Comparison of ENCODE assay signal across 14 mouse cellular contexts in genomic region chr16:37495017-37495416, GRCm38 (mm10). TPM values are rescaled to one million over a fixed set of nuclear protein-coding genes. Genes with fewer than 3 reads are reported as not detected.
DNase-seq lines count a peak whose midpoint lies in the region; ATAC-seq lines count a peak whose summit lies in the region.
"Had no signal": no experiment of that assay in that cellular context is flagged by ENCODE, and none has a peak within 500 bp of the region (broad histone marks: within the 10 kb centered on the region; RNA-seq: fewer than 3 reads in every experiment).

No protein-coding gene starts in this region.

- intact Hi-C loops in left cerebral cortex, postnatal 25 days (cut with DNase I), result no loop called here
- intact Hi-C loops in heart, postnatal 10 days (cut with DNase I), result no loop called here

- peak; percentile 45; the same call in 1 of the 2 replicates for ATAC-seq in forebrain, embryonic 13.5 days
- no peak for ATAC-seq in forebrain, embryonic 16.5 days
- ATAC-seq in frontal cortex, adult (ENCODE audit: low TSS enrichment), result peak; percentile 89
- ATAC-seq: intestine, embryonic 15.5 days had no signal

- H3K27me3 ChIP-seq in forebrain, embryonic 13.5 days, result no peaks in the 10 kb centered on the region
- H3K27me3 ChIP-seq in forebrain, embryonic 16.5 days (replicated peaks; ENCODE audit: control insufficient read depth, insufficient read depth, low read length), result no peaks in the 10 kb centered on the region
- H3K27me3 ChIP-seq: intestine, embryonic 15.5 days; limb, embryonic 12.5 days had no signal

- no peak overlapping the region for H3K4me3 ChIP-seq in forebrain, embryonic 13.5 days
- H3K4me3 ChIP-seq in forebrain, embryonic 16.5 days (replicated peaks; ENCODE audit: low read length), result no peak overlapping the region
- H3K4me3 ChIP-seq: intestine, embryonic 15.5 days; limb, embryonic 12.5 days had no signal

- no peak overlapping the region for H3K27ac ChIP-seq in forebrain, embryonic 13.5 days
- H3K27ac ChIP-seq in forebrain, embryonic 16.5 days (ENCODE audit: low read length), result no peak overlapping the region
- H3K27ac ChIP-seq: intestine, embryonic 15.5 days; limb, embryonic 12.5 days; macrophage had no signal

- H3K9me3 ChIP-seq in forebrain, embryonic 13.5 days (replicated peaks), result no peaks in the 10 kb centered on the region
- no peaks in the 10 kb centered on the region for H3K9me3 ChIP-seq in forebrain, embryonic 16.5 days (ENCODE audit: control insufficient read depth, low read length)
- H3K9me3 ChIP-seq: intestine, embryonic 15.5 days; limb, embryonic 12.5 days had no signal

- DNase-seq in cerebellum, adult 18-20 months, result peak; percentile 30 to 37
- DNase-seq in left cerebral cortex, postnatal 25 days (ENCODE audit: low spot score in 2 of 2), result peak; percentile 47 to 82
- no peak for DNase-seq in lung, postnatal 4 days
- DNase-seq in urinary bladder, postnatal 36 days (ENCODE audit: low spot score in 2 of 2), result no peak
- no peak for DNase-seq in heart, postnatal 10 days
- DNase-seq: adrenal gland, postnatal 36 days; heart, adult 18-20 months; kidney, postnatal 14 days had no signal

- 76% methylated on average over 6 of the region's 6 CpGs for WGBS in forebrain, embryonic 13.5 days
- 82% methylated on average over 6 of the region's 6 CpGs for WGBS in forebrain, embryonic 16.5 days

- H3K9ac ChIP-seq in forebrain, embryonic 13.5 days, result no peak overlapping the region
- no peak overlapping the region for H3K9ac ChIP-seq in forebrain, embryonic 16.5 days (replicated peaks; ENCODE audit: low read depth, low read length)
- H3K9ac ChIP-seq: intestine, embryonic 15.5 days; limb, embryonic 12.5 days had no signal

- no peaks in the 10 kb centered on the region for H3K4me1 ChIP-seq in forebrain, embryonic 13.5 days
- H3K4me1 ChIP-seq in forebrain, embryonic 16.5 days (replicated peaks; ENCODE audit: control insufficient read depth, insufficient read depth, low read length), result no peaks in the 10 kb centered on the region
- H3K4me1 ChIP-seq: intestine, embryonic 15.5 days; limb, embryonic 12.5 days had no signal

- H3K4me2 ChIP-seq in forebrain, embryonic 13.5 days, result no peak overlapping the region
- no peak overlapping the region for H3K4me2 ChIP-seq in forebrain, embryonic 16.5 days (ENCODE audit: low read length)
- H3K4me2 ChIP-seq: intestine, embryonic 15.5 days; limb, embryonic 12.5 days had no signal

- no peaks in the 10 kb centered on the region for H3K36me3 ChIP-seq in forebrain, embryonic 13.5 days (ENCODE audit: poor library complexity, severe bottlenecking)
- H3K36me3 ChIP-seq in forebrain, embryonic 16.5 days (ENCODE audit: control insufficient read depth, insufficient read depth), result no peaks in the 10 kb centered on the region
- H3K36me3 ChIP-seq: intestine, embryonic 15.5 days; limb, embryonic 12.5 days had no signal

RNA-seq across cellular contexts. Expression of gene Gtf2e1, which starts 44.6 kb away (rescaled TPM):
- polyA plus RNA-seq in forebrain, embryonic 13.5 days (2015; fragmentation: Nextera tagmentation; extraction: Ambion mirVana), result 41.9 and 43.0 TPM in 2 replicates
- polyA plus RNA-seq in forebrain, embryonic 16.5 days (2015; fragmentation: Nextera tagmentation; extraction: Ambion mirVana), result 40.4 and 46.0 TPM in 2 replicates
- 10 to 100 TPM; 16.0 to 16.2 TPM for total RNA-seq in left cerebral cortex, postnatal 25 days (2021)
- 10 to 100 TPM in 1 of 2 experiments, 1 to 10 TPM in 1; 8.8 to 11.7 TPM for total RNA-seq in heart, postnatal 10 days (2021)

RNA-seq across cellular contexts. Expression of gene Rabl3, which starts 44.7 kb away (rescaled TPM):
- 25.9 and 28.1 TPM in 2 replicates for polyA plus RNA-seq in forebrain, embryonic 13.5 days (2015; fragmentation: Nextera tagmentation; extraction: Ambion mirVana)
- polyA plus RNA-seq in forebrain, embryonic 16.5 days (2015; fragmentation: Nextera tagmentation; extraction: Ambion mirVana), result 16.6 and 17.0 TPM in 2 replicates
- total RNA-seq in left cerebral cortex, postnatal 25 days (2021), result 1 to 10 TPM; 8.1 to 9.6 TPM
- total RNA-seq in heart, postnatal 10 days (2021), result 10 to 100 TPM; 11.4 to 12.1 TPM

Comparison
In these comparisons a context has a peak if more than half of its experiments do, and no peak if none do; other contexts are left out.
1. DNase-seq: peak in cerebellum, adult 18-20 months (2 of 2) and left cerebral cortex, postnatal 25 days (2 of 2); none in lung, postnatal 4 days (0 of 2), urinary bladder, postnatal 36 days (0 of 2) and heart, postnatal 10 days (0 of 2).